Mouse (Mus musculus): ENCODE measurements around the gene Wdr46. TPM values are rescaled to one million over a fixed set of nuclear protein-coding genes. Genes with fewer than 3 reads are reported as not detected.
"Not testable (repeated sequence)": the region's sequence is repeated elsewhere in the genome, so short reads cannot be mapped to it uniquely, and the experiment has no call there.

Wdr46 gene
- polyA plus RNA-seq, 1 experiment, result 12.4 TPM

- TF ChIP-seq CTCF (IDR thresholded peaks at IDR 0.05; ENCODE audit: extremely low read depth, insufficient read length, insufficient replicate concordance, low read depth, low read length) (no peak), POLR2A (IDR thresholded peaks at IDR 0.05; ENCODE audit: low read depth, low read length) (no peak)
- Histone ChIP-seq H3K27ac (ENCODE audit: insufficient read depth, low read depth, low read length) (no peak overlapping the region), H3K27me3 (ENCODE audit: control insufficient read depth, insufficient read depth, low read length) (no peaks in the 10 kb centered on the region), H3K4me3 (ENCODE audit: low read depth, low read length) (no peak overlapping the region), H3K4me1 (ENCODE audit: control insufficient read depth, insufficient read depth, insufficient read length, low read length) (no peaks in the 10 kb centered on the region), H3K36me3 (ENCODE audit: control insufficient read depth, insufficient read depth, low read length) (no peaks in the 10 kb centered on the region)
- WGBS, result 71% methylated on average over 4 of the region's 4 CpGs
Observed at GRCm38 (mm10) chr17:33899642-33900041, 40.8 kb upstream of the Wdr46 start.

DNA sequence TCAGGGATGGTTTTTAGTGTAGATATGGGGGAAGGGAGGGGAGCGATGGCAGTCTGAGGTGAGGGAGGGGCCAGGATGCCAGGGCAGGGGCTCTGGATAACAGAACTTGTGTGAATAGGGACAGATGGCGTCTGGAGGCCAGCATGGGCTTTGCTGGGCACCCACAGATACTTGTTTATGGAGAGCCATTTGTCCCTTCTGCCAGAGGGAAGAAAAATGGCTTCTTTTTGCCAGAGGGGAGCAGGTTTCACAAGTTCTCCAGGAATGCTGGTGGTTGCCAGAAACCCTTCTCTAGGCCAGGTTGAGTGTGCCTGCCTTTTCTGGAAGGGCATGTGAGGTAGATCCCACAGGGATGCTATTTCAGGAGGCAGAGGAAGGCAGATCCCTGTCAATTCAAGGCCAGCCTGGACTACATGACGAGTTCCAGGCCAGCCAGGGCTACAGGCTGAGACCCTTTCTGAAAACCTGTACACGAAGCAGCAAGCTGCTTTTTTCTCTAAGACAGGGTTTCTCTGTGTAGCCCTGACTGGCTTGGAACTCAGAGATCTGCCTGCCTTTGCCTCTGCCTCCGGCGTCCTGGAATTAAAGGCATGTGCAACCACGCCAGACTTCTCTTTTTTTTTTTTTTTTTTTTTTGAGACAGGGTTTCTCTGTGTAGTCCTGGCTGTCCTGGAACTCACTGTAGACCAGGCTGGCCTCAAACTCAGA, 40.0 kb upstream of the Wdr46 start:
- H3K27me3 ChIP-seq (ENCODE audit: control insufficient read depth, insufficient read depth, low read length), result no peaks in the 10 kb centered on the region
- H3K4me3 ChIP-seq (ENCODE audit: low read depth, low read length), result no peak overlapping the region
- no peak overlapping the region for H3K27ac ChIP-seq (ENCODE audit: insufficient read depth, low read depth, low read length)
- H3K4me1 ChIP-seq (ENCODE audit: control insufficient read depth, insufficient read depth, insufficient read length, low read length), result no peaks in the 10 kb centered on the region
- TF ChIP-seq CTCF (IDR thresholded peaks at IDR 0.05; ENCODE audit: extremely low read depth, insufficient read length, insufficient replicate concordance, low read depth, low read length) (no peak), POLR2A (IDR thresholded peaks at IDR 0.05; ENCODE audit: low read depth, low read length) (no peak)
- 67% methylated on average over 7 of the region's 7 CpGs for WGBS
- no peaks in the 10 kb centered on the region for H3K36me3 ChIP-seq (ENCODE audit: control insufficient read depth, insufficient read depth, low read length)

GRCm38 (mm10) chr17:33900989-33901314, 39.5 kb upstream of the Wdr46 start:
- Histone ChIP-seq H3K36me3 (ENCODE audit: control insufficient read depth, insufficient read depth, low read length) (no peaks in the 10 kb centered on the region), H3K27ac (ENCODE audit: insufficient read depth, low read depth, low read length) (no peak overlapping the region), H3K4me1 (ENCODE audit: control insufficient read depth, insufficient read depth, insufficient read length, low read length) (no peaks in the 10 kb centered on the region), H3K27me3 (ENCODE audit: control insufficient read depth, insufficient read depth, low read length) (no peaks in the 10 kb centered on the region), H3K4me3 (ENCODE audit: low read depth, low read length) (no peak overlapping the region)
- 80% methylated on average over 4 of the region's 4 CpGs for WGBS
- no peak for TF ChIP-seq CTCF (IDR thresholded peaks at IDR 0.05; ENCODE audit: extremely low read depth, insufficient read length, insufficient replicate concordance, low read depth, low read length)
- no peak for TF ChIP-seq POLR2A (IDR thresholded peaks at IDR 0.05; ENCODE audit: low read depth, low read length)

GRCm38 (mm10) chr17:33901653-33902052, 38.8 kb upstream of the Wdr46 start:
- Histone ChIP-seq H3K4me3 (ENCODE audit: low read depth, low read length) (no peak overlapping the region), H3K36me3 (ENCODE audit: control insufficient read depth, insufficient read depth, low read length) (no peaks in the 10 kb centered on the region), H3K27me3 (ENCODE audit: control insufficient read depth, insufficient read depth, low read length) (no peaks in the 10 kb centered on the region), H3K27ac (ENCODE audit: insufficient read depth, low read depth, low read length) (no peak overlapping the region), H3K4me1 (ENCODE audit: control insufficient read depth, insufficient read depth, insufficient read length, low read length) (no peaks in the 10 kb centered on the region)
- 72% methylated on average over 4 of the region's 4 CpGs for WGBS
- no peak for TF ChIP-seq CTCF (IDR thresholded peaks at IDR 0.05; ENCODE audit: extremely low read depth, insufficient read length, insufficient replicate concordance, low read depth, low read length)
- TF ChIP-seq POLR2A (IDR thresholded peaks at IDR 0.05; ENCODE audit: low read depth, low read length), result no peak

- 55% methylated on average over 4 of the region's 4 CpGs for WGBS
- H3K27me3 ChIP-seq (ENCODE audit: control insufficient read depth, insufficient read depth, low read length), result no peaks in the 10 kb centered on the region
- H3K27ac ChIP-seq (ENCODE audit: insufficient read depth, low read depth, low read length), result no peak overlapping the region
- H3K4me1 ChIP-seq (ENCODE audit: control insufficient read depth, insufficient read depth, insufficient read length, low read length), result no peaks in the 10 kb centered on the region
- no peaks in the 10 kb centered on the region for H3K36me3 ChIP-seq (ENCODE audit: control insufficient read depth, insufficient read depth, low read length)
- TF ChIP-seq CTCF (IDR thresholded peaks at IDR 0.05; ENCODE audit: extremely low read depth, insufficient read length, insufficient replicate concordance, low read depth, low read length), result no peak
- TF ChIP-seq POLR2A (IDR thresholded peaks at IDR 0.05; ENCODE audit: low read depth, low read length), result no peak
- H3K4me3 ChIP-seq (ENCODE audit: low read depth, low read length), result no peak overlapping the region
Observed at GRCm38 (mm10) chr17:33902079-33902478, 38.4 kb upstream of the Wdr46 start.

- no peak overlapping the region for H3K27ac ChIP-seq (ENCODE audit: insufficient read depth, low read depth, low read length)
- H3K36me3 ChIP-seq (ENCODE audit: control insufficient read depth, insufficient read depth, low read length), result no peaks in the 10 kb centered on the region
- TF ChIP-seq CTCF (IDR thresholded peaks at IDR 0.05; ENCODE audit: extremely low read depth, insufficient read length, insufficient replicate concordance, low read depth, low read length), result no peak
- TF ChIP-seq POLR2A (IDR thresholded peaks at IDR 0.05; ENCODE audit: low read depth, low read length), result no peak
- no peak overlapping the region for H3K4me3 ChIP-seq (ENCODE audit: low read depth, low read length)
- no peaks in the 10 kb centered on the region for H3K27me3 ChIP-seq (ENCODE audit: control insufficient read depth, insufficient read depth, low read length)
- 72% methylated on average over 7 of the region's 7 CpGs for WGBS
- no peaks in the 10 kb centered on the region for H3K4me1 ChIP-seq (ENCODE audit: control insufficient read depth, insufficient read depth, insufficient read length, low read length)
Observed at GRCm38 (mm10) chr17:33902491-33902890, 38.0 kb upstream of the Wdr46 start.

GRCm38 (mm10) chr17:33903911-33904651, 36.4 kb upstream of the Wdr46 start:
- H3K27me3 ChIP-seq (ENCODE audit: control insufficient read depth, insufficient read depth, low read length); H3K36me3 ChIP-seq (ENCODE audit: control insufficient read depth, insufficient read depth, low read length); H3K4me1 ChIP-seq (ENCODE audit: control insufficient read depth, insufficient read depth, insufficient read length, low read length); H3K4me3 ChIP-seq (ENCODE audit: low read depth, low read length); H3K27ac ChIP-seq (ENCODE audit: insufficient read depth, low read depth, low read length): not testable (repeated sequence)
- 77% methylated on average over 6 of the region's 6 CpGs for WGBS

GRCm38 (mm10) chr17:33904835-33905234, 35.6 kb upstream of the Wdr46 start, which contains the start of gene Platr17:
TSS of gene Platr17 (plus strand) at chr17:33905135.
- 50% methylated on average over 4 of the region's 4 CpGs for WGBS
- not testable (repeated sequence) for H3K36me3 ChIP-seq (ENCODE audit: control insufficient read depth, insufficient read depth, low read length); H3K4me1 ChIP-seq (ENCODE audit: control insufficient read depth, insufficient read depth, insufficient read length, low read length); H3K27ac ChIP-seq (ENCODE audit: insufficient read depth, low read depth, low read length); H3K4me3 ChIP-seq (ENCODE audit: low read depth, low read length); H3K27me3 ChIP-seq (ENCODE audit: control insufficient read depth, insufficient read depth, low read length)
